Mouse (Mus musculus) limb, embryonic 15.5 days (tissue): ENCODE measurements around the gene Atoh8. TPM values are rescaled to one million over a fixed set of nuclear protein-coding genes. Genes with fewer than 3 reads are reported as not detected.

Experiments used
- ATAC-seq: fragments of 200-750 bp; cut with Nextera tagmentation; 2 replicates; pipeline ENCODE4 v1.8.0; 2017; ENCODE audit warnings: low read depth, moderate TSS enrichment; ENCODE audit not compliant: insufficient number of reproducible peaks, low FRiP score, low TSS enrichment
- H3K27ac ChIP-seq: fragments of 300-500 bp; sonication (generic); 2 replicates; pipeline ENCODE4 v1.5.1; 2015; ENCODE audit warnings: moderate library complexity, mild to moderate bottlenecking, inconsistent platforms
- H3K27me3 ChIP-seq: fragments of 300-500 bp; sonication (generic); 2 replicates; pipeline ENCODE4 v1.6.1; 2015; ENCODE audit warnings: inconsistent platforms
- H3K36me3 ChIP-seq: fragments of 300-500 bp; sonication (generic); 2 replicates; pipeline ENCODE4 v1.6.1; 2015; ENCODE audit warnings: inconsistent platforms
- H3K4me1 ChIP-seq: fragments of 300-500 bp; sonication (generic); 2 replicates; pipeline ENCODE4 v1.6.1; 2015; ENCODE audit warnings: inconsistent platforms
- H3K4me2 ChIP-seq: fragments of 300-500 bp; sonication (generic); 2 replicates; pipeline ENCODE4 v1.6.1; 2015; ENCODE audit warnings: mild to moderate bottlenecking, inconsistent platforms
- H3K4me3 ChIP-seq: fragments of 300-500 bp; sonication (generic); 2 replicates; pipeline ENCODE4 v1.5.1; 2015; ENCODE audit warnings: mild to moderate bottlenecking, inconsistent platforms
- H3K9ac ChIP-seq: fragments of 300-500 bp; sonication (generic); 2 replicates; pipeline ENCODE4 v1.6.1; 2015; ENCODE audit warnings: inconsistent platforms
- H3K9me3 ChIP-seq: fragments of 300-500 bp; sonication (generic); 2 replicates; pipeline ENCODE4 v1.6.1; 2016; ENCODE audit warnings: inconsistent platforms
- WGBS: fragments of 180-500 bp; shearing (Covaris S2); methylation state at CpG from one replicate; pipeline ENCODE4 v1.1.7; 2015; 5-methylcytosine and 5-hydroxymethylcytosine counted together
- polyA plus RNA-seq: library from polyadenylated mRNA; unstranded; fragments of >200 nt; fragmentation: Nextera tagmentation; extraction: Ambion mirVana; gene quantifications from 2 replicates; pipeline ENCODE4 v1.2.1, GENCODE M21; 2015

Atoh8 gene
- polyA plus RNA-seq, 1 experiment from 2014 or later = 17.0 TPM

GRCm38 (mm10) chr6:72253168-72253567 is 17.8 kb upstream of the Atoh8 start:
- ATAC-seq = no peak
- no peaks in the 10 kb centered on the region for H3K27me3 ChIP-seq
- H3K27ac ChIP-seq = no peak overlapping the region
- no peak overlapping the region for H3K4me3 ChIP-seq
- 79% methylated on average over 4 of the region's 4 CpGs for WGBS
- peaks cover 17% of the 10 kb centered on the region for H3K4me1 ChIP-seq
- H3K36me3 ChIP-seq = no peaks in the 10 kb centered on the region
- no peak overlapping the region for H3K4me2 ChIP-seq
- no peaks in the 10 kb centered on the region for H3K9me3 ChIP-seq
- no peak overlapping the region for H3K9ac ChIP-seq

DNA sequence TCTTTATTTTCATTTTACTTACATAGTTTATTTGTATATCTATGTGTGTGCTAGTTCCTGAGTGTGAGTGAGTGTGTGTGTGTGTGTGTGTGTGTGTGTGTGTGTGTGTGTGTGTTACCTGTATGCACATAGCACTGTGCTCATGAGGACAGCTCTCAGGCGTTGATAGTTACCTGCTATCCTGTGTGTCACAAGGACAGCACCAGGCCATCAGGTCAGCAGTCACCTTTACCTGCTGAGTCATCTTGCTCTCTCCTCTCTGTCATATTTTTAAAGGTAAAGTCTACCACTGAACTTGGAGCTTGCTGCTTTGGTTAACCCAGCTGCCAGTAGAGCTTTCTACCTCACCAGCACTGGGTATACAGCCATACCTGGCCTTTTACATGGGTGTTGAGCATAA is 17.1 kb upstream of the Atoh8 start:
- no peaks in the 10 kb centered on the region for H3K36me3 ChIP-seq
- H3K27me3 ChIP-seq = no peaks in the 10 kb centered on the region
- H3K4me1 ChIP-seq = peaks cover 23% of the 10 kb centered on the region
- ATAC-seq = no peak
- H3K9me3 ChIP-seq = no peaks in the 10 kb centered on the region
- H3K27ac ChIP-seq = no peak overlapping the region
- H3K4me3 ChIP-seq = no peak overlapping the region
- no peak overlapping the region for H3K4me2 ChIP-seq
- H3K9ac ChIP-seq = no peak overlapping the region
- WGBS = 76% methylated on average over 1 of the region's 1 CpGs

DNA sequence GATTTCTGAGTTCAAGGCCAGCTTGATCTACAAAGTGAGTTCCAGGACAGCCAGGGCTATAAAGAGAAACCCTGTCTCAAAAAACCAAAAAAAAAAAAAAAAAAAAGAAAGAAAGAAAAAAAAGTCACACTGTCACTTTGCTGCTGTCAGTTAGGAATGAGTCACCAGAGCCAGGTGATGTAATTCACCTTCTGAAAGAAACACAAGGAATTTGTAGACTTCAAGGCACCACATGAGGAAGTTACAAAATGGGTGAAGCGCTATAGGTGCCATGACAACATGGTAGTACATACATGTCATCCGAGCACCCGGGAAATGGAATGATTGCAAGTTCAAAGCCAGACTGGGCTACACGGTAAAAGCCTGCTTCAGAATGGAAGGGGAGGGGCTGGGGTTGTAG is 14.6 kb upstream of the Atoh8 start:
- 81% methylated on average over 4 of the region's 4 CpGs for WGBS

DNA sequence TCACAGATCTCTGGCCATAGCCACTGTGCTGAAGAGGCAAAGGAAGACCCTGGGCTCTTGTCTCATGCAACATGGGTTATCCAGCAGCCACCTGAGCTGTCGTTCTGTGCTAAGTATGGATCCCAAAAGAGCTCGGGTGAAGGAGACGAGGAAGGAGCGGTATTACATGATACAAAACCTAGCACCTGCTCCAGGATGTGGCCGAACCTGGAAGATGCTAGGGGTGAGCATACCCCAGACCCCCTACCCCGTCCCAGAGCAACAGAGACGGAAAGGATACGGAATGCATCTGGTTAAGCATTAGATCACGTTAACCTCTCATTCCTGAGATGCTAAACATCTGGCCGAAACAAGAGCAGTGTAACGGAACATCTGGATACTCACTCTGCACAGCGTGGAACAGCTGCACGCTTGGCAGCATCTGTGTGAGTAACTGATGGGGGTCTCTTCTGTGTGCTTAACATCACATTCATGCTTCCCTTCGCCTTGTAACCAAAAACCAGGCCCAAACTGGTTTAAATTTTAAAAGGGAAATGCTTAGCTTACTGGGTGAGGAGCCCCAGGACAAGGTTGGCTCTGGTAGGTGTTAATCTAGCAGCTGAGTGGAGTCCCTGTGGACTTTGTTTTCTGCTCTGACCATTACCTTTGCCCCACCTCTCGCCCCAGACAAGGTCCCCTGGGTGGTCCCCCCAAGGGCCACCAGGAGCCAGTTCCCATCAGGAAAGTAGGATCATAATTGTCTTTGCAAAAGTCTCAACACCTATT is 13.0 kb upstream of the Atoh8 start:
- ATAC-seq = peak; percentile 72
- Histone ChIP-seq H3K4me3 (no peak overlapping the region), H3K36me3 (no peaks in the 10 kb centered on the region), H3K4me2 (no peak overlapping the region), H3K9ac (no peak overlapping the region), H3K27me3 (no peaks in the 10 kb centered on the region), H3K9me3 (no peaks in the 10 kb centered on the region), H3K27ac (no peak overlapping the region), H3K4me1 (peaks cover 46% of the 10 kb centered on the region)
- 29% methylated on average over 15 of the region's 15 CpGs for WGBS

More for the DNA sequence above, 14.6 kb upstream of the Atoh8 start:
- Histone ChIP-seq H3K4me1 (peaks cover 36% of the 10 kb centered on the region), H3K9ac (no peak overlapping the region), H3K27ac (no peak overlapping the region), H3K27me3 (no peaks in the 10 kb centered on the region), H3K4me2 (no peak overlapping the region), H3K36me3 (no peaks in the 10 kb centered on the region), H3K9me3 (no peaks in the 10 kb centered on the region), H3K4me3 (no peak overlapping the region)
- ATAC-seq = no peak

DNA sequence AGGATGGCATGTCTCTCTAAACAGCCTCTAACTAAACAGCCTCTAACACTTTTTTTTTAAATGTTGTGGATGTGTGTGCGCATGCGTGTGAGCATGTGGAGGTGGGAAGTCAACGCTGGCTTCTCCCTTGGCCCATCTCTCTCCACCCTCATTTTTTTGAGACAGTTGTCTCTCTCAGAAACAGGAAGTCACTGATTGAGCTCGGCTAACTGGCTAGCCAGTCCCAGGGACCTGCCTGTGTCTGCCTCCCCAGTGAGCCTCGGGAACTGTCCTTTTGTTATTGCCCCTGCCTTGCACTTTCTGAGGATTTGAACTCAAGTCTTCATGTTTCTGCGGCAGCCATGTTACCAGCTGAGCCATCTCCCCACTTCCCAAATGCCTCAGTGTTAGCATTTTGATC is 10.9 kb upstream of the Atoh8 start:
- 85% methylated on average over 6 of the region's 6 CpGs for WGBS

GRCm38 (mm10) chr6:72244569-72245285 is 9.3 kb upstream of the Atoh8 start:
- Histone ChIP-seq H3K4me3 (peak overlapping the region; percentile 4; the same call in 1 of the 2 replicates), H3K9ac (no peak overlapping the region), H3K27ac (peak overlapping the region; percentile 90), H3K36me3 (no peaks in the 10 kb centered on the region), H3K27me3 (peaks cover 3% of the 10 kb centered on the region; the same call in 1 of the 2 replicates), H3K4me1 (peaks cover 70% of the 10 kb centered on the region), H3K9me3 (no peaks in the 10 kb centered on the region), H3K4me2 (no peak overlapping the region; the same call in 1 of the 2 replicates)
- 38% methylated on average over 20 of the region's 20 CpGs for WGBS
- ATAC-seq = peak; percentile 40; the same call in 1 of the 2 replicates

More for the DNA sequence above, 10.9 kb upstream of the Atoh8 start:
- no peaks in the 10 kb centered on the region for H3K9me3 ChIP-seq
- no peak overlapping the region for H3K9ac ChIP-seq
- H3K4me1 ChIP-seq = peaks cover 66% of the 10 kb centered on the region
- no peak for ATAC-seq
- no peak overlapping the region for H3K27ac ChIP-seq
- no peaks in the 10 kb centered on the region for H3K27me3 ChIP-seq
- H3K36me3 ChIP-seq = no peaks in the 10 kb centered on the region
- H3K4me3 ChIP-seq = no peak overlapping the region
- no peak overlapping the region for H3K4me2 ChIP-seq

- peak; percentile 68 for ATAC-seq
- peaks cover 74% of the 10 kb centered on the region for H3K4me1 ChIP-seq
- peaks cover 5% of the 10 kb centered on the region; the same call in 1 of the 2 replicates for H3K27me3 ChIP-seq
- H3K4me2 ChIP-seq = no peak overlapping the region
- H3K27ac ChIP-seq = peak overlapping the region; percentile 90
- WGBS = 4% methylated on average over 9 of the region's 9 CpGs
- no peaks in the 10 kb centered on the region for H3K36me3 ChIP-seq
- no peaks in the 10 kb centered on the region for H3K9me3 ChIP-seq
- H3K4me3 ChIP-seq = peak overlapping the region; percentile 4; the same call in 1 of the 2 replicates
- no peak overlapping the region for H3K9ac ChIP-seq
Observed at GRCm38 (mm10) chr6:72244144-72244549, 8.8 kb upstream of the Atoh8 start.

GRCm38 (mm10) chr6:72242532-72243320 is 7.3 kb upstream of the Atoh8 start:
- H3K4me1 ChIP-seq = peaks cover 76% of the 10 kb centered on the region
- WGBS = 70% methylated on average over 13 of the region's 13 CpGs
- no peak overlapping the region for H3K4me2 ChIP-seq
- H3K9me3 ChIP-seq = no peaks in the 10 kb centered on the region
- H3K9ac ChIP-seq = no peak overlapping the region
- H3K27ac ChIP-seq = no peak overlapping the region; the same call in 1 of the 2 replicates
- H3K4me3 ChIP-seq = no peak overlapping the region
- H3K36me3 ChIP-seq = no peaks in the 10 kb centered on the region
- peaks cover 15% of the 10 kb centered on the region; the same call in 1 of the 2 replicates for H3K27me3 ChIP-seq
- ATAC-seq = no peak

- H3K4me1 ChIP-seq = peaks cover 81% of the 10 kb centered on the region
- 0 out of 2 replicates have a peak, but pooled peaks have one; percentile 7 for ATAC-seq
- H3K27me3 ChIP-seq = peaks cover 15% of the 10 kb centered on the region; the same call in 1 of the 2 replicates
- no peak overlapping the region for H3K4me3 ChIP-seq
- H3K9ac ChIP-seq = no peak overlapping the region
- H3K4me2 ChIP-seq = no peak overlapping the region
- WGBS = 28% methylated on average over 8 of the region's 8 CpGs
- H3K9me3 ChIP-seq = no peaks in the 10 kb centered on the region
- H3K36me3 ChIP-seq = no peaks in the 10 kb centered on the region
- no peak overlapping the region for H3K27ac ChIP-seq
Observed at GRCm38 (mm10) chr6:72241843-72242154, 6.4 kb upstream of the Atoh8 start.

DNA sequence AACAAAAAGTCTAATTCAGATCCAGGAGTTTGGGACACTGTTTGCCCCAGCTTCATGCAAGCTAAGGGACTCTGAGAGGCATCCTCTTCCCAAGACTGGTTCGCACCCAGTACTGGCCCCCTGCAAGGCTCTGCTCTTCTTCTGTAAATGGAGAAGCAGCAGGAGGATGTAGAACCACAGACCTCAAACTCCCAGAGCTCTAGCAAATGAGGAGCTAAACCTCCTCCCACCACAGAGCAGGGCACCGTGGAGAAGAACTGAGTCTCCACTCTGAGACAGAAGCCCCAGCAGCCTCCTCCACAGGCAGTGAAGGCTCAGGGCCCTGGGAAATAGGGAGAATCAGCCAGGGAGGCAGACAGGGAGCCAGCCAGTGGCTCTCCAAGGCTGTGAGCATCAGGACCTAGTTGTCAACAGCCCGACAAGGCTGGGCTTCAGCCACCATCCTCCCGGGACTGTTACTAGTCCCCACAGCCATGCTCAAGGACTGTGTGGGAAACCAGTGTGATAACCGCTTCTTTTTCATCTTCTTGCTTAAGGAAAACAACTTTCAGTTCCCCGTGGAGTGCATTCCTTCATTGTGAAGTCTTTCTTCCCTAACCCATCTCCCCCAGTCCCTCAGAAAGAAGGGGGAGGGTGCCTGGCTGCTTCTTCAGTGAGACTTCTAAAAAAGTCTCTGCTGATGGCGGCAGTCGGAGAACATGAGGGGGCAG is 5.9 kb upstream of the Atoh8 start:
- Histone ChIP-seq H3K9me3 (no peaks in the 10 kb centered on the region), H3K9ac (no peak overlapping the region), H3K4me2 (0 out of 2 replicates have a peak overlapping the region, but pooled peaks have one; percentile 3), H3K4me1 (peaks cover 82% of the 10 kb centered on the region), H3K4me3 (no peak overlapping the region), H3K27ac (peak overlapping the region; percentile 66), H3K27me3 (peaks cover 15% of the 10 kb centered on the region; the same call in 1 of the 2 replicates), H3K36me3 (no peaks in the 10 kb centered on the region)
- 30% methylated on average over 8 of the region's 8 CpGs for WGBS
- ATAC-seq = no peak

GRCm38 (mm10) chr6:72240042-72240441 is 4.7 kb upstream of the Atoh8 start:
- H3K27me3 ChIP-seq = peaks cover 22% of the 10 kb centered on the region

More at GRCm38 (mm10) chr6:72240042-72240441, 4.7 kb upstream of the Atoh8 start:
- ATAC-seq = no peak
- Histone ChIP-seq H3K9ac (no peak overlapping the region), H3K9me3 (no peaks in the 10 kb centered on the region), H3K36me3 (no peaks in the 10 kb centered on the region), H3K4me2 (no peak overlapping the region), H3K4me3 (no peak overlapping the region), H3K4me1 (peaks cover 83% of the 10 kb centered on the region), H3K27ac (no peak overlapping the region)
- 75% methylated on average over 2 of the region's 2 CpGs for WGBS
